Mouse (Mus musculus) testis, adult 2 months (tissue): ENCODE data around the gene Col1a2.

Experiments
- CTCF ChIP-seq: fragments of 200-500 bp; IDR thresholded peaks from 2 replicates; pipeline ENCODE4 v1.5.1; 2012; ENCODE audit warnings: low read depth, mild to moderate bottlenecking, inconsistent platforms, low read length, moderate library complexity; ENCODE audit not compliant: control insufficient read depth, insufficient read depth, insufficient replicate concordance
- POLR2A ChIP-seq: fragments of 200-500 bp; IDR thresholded peaks from 2 replicates; pipeline ENCODE4 v1.6.1; 2012; ENCODE audit warnings: low read depth, mild to moderate bottlenecking, inconsistent platforms, low read length, moderate library complexity; ENCODE audit not compliant: control insufficient read depth

- TF ChIP-seq CTCF (no peak), POLR2A (no peak)
Measured at GRCm38 (mm10) chr6:4541926-4542715, 37.5 kb downstream of the Col1a2 start.
